ENCODE assay signal across 8 mouse cellular contexts in genomic region chr5:140847300-140847729, GRCm38 (mm10). TPM values are rescaled to one million over a fixed set of nuclear protein-coding genes. Genes with fewer than 3 reads are reported as not detected.
DNase-seq lines count a peak whose midpoint lies in the region; ATAC-seq and TF ChIP-seq lines count a peak whose summit lies in the region.

No protein-coding gene starts in this region.

- no peaks in the 10 kb centered on the region for H3K27me3 ChIP-seq in intestine, embryonic 16.5 days (replicated peaks; ENCODE audit: control insufficient read depth, insufficient read depth, low read length)
- H3K27me3 ChIP-seq in lung, embryonic 16.5 days (ENCODE audit: control insufficient read depth, insufficient read depth, low read depth, low read length), result no peaks in the 10 kb centered on the region

- no peak overlapping the region for H3K4me3 ChIP-seq in bone marrow, adult 2 months (replicated peaks; ENCODE audit: control insufficient read depth, low read depth, low read length)
- no peak overlapping the region for H3K4me3 ChIP-seq in intestine, embryonic 16.5 days (ENCODE audit: low read length)
- H3K4me3 ChIP-seq in lung, embryonic 16.5 days (ENCODE audit: low read length), result no peak overlapping the region

- no peaks in the 10 kb centered on the region for H3K36me3 ChIP-seq in intestine, embryonic 16.5 days (ENCODE audit: control insufficient read depth, insufficient read depth, low read length)
- no peaks in the 10 kb centered on the region for H3K36me3 ChIP-seq in lung, embryonic 16.5 days (ENCODE audit: control insufficient read depth, insufficient read depth, low read length)

- H3K4me1 ChIP-seq in bone marrow, adult 2 months (ENCODE audit: control insufficient read depth, insufficient read depth, low read length), result no peaks in the 10 kb centered on the region
- H3K4me1 ChIP-seq in intestine, embryonic 16.5 days (ENCODE audit: control insufficient read depth, insufficient read depth, low read length), result no peaks in the 10 kb centered on the region
- H3K4me1 ChIP-seq in lung, embryonic 16.5 days (replicated peaks; ENCODE audit: control insufficient read depth, insufficient read depth, low read length), result no peaks in the 10 kb centered on the region

- H3K4me2 ChIP-seq in intestine, embryonic 16.5 days (ENCODE audit: low read depth, low read length), result no peak overlapping the region
- H3K4me2 ChIP-seq in lung, embryonic 16.5 days (ENCODE audit: low read depth, low read length), result no peak overlapping the region

- peak; percentile 69 for TF ChIP-seq CTCF in bone marrow, adult 2 months (IDR thresholded peaks at IDR 0.05; ENCODE audit: control insufficient read depth, insufficient read depth, low read length)

- WGBS in bone marrow, adult 2 months, result 28% methylated on average over 5 of the region's 5 CpGs
- WGBS in intestine, embryonic 16.5 days, result 11% methylated on average over 5 of the region's 5 CpGs
- 10% methylated on average over 5 of the region's 5 CpGs for WGBS in lung, embryonic 16.5 days

- no peak for TF ChIP-seq POLR2A in bone marrow, adult 2 months (IDR thresholded peaks at IDR 0.05; ENCODE audit: borderline replicate concordance, control insufficient read depth, low read depth, low read length)

- DNase-seq in ovary, postnatal 14 days (ENCODE audit: low spot score), result peak; percentile 36
- no peak for DNase-seq in ovary, adult 18-20 months (ENCODE audit: low spot score)
- DNase-seq in retina, postnatal 7 days (ENCODE audit: low read depth, low spot score), result peak; percentile 64

- ATAC-seq in erythroid progenitor cell, adult 5-6 weeks (replicated peaks; ENCODE audit: low FRiP score, poor library complexity, severe bottlenecking), result 0 out of 2 replicates have a peak, but pooled peaks have one; percentile 61
- ATAC-seq in intestine, embryonic 16.5 days, result peak; percentile 40; the same call in 1 of the 2 replicates
- ATAC-seq in lung, embryonic 16.5 days (ENCODE audit: low read depth), result 0 out of 2 replicates have a peak, but pooled peaks have one; percentile 36
- no peak for ATAC-seq in activated CD4-positive, CD25-positive, alpha-beta regulatory T cell, adult 4 months

- no peak overlapping the region for H3K27ac ChIP-seq in bone marrow, adult 2 months (ENCODE audit: control insufficient read depth, insufficient read depth, low read depth, low read length, poor library complexity)
- no peak overlapping the region for H3K27ac ChIP-seq in intestine, embryonic 16.5 days (ENCODE audit: low read length)
- no peak overlapping the region for H3K27ac ChIP-seq in lung, embryonic 16.5 days (ENCODE audit: low read length)

- H3K9me3 ChIP-seq in intestine, embryonic 16.5 days (ENCODE audit: control insufficient read depth, low read length), result peaks cover 5% of the 10 kb centered on the region
- H3K9me3 ChIP-seq in lung, embryonic 16.5 days (ENCODE audit: control insufficient read depth, low read length), result peaks cover 6% of the 10 kb centered on the region; the same call in 1 of the 2 replicates

- H3K9ac ChIP-seq in intestine, embryonic 16.5 days (ENCODE audit: low read depth, low read length), result no peak overlapping the region
- H3K9ac ChIP-seq in lung, embryonic 16.5 days (ENCODE audit: low read length), result no peak overlapping the region

RNA-seq across cellular contexts. Expression of gene Gna12, which starts 17.1 kb away (rescaled TPM):
- polyA plus RNA-seq in bone marrow, adult 2 months (2011; ENCODE audit: insufficient read depth, insufficient read length, low replicate concordance, missing spikeins), result 12.3 and 15.8 TPM in 2 replicates
- total RNA-seq in erythroid progenitor cell, adult 5-6 weeks (2015; ENCODE audit: low replicate concordance), result 10.9 and 19.8 TPM in 2 replicates
- total RNA-seq in erythroid progenitor cell, adult 5-6 weeks (2017; ENCODE audit: low replicate concordance), result 11.9 and 12.6 TPM in 2 replicates
- 5.2 and 5.4 TPM in 2 replicates for polyA plus RNA-seq in intestine, embryonic 16.5 days (2015; fragmentation: Nextera tagmentation; extraction: Ambion mirVana)
- 8.4 and 8.5 TPM in 2 replicates for polyA plus RNA-seq in lung, embryonic 16.5 days (2015; fragmentation: Nextera tagmentation; extraction: Ambion mirVana)
- polyA plus RNA-seq in activated CD4-positive, CD25-positive, alpha-beta regulatory T cell, adult 4 months (2017; shearing (Covaris generic)), result 1 to 10 TPM; 3.9 to 4.6 TPM
